Mouse (Mus musculus) C2C12 (cell line): ENCODE results near the gene Taf9b.

ENCODE experiments used
- CEBPB ChIP-seq: IDR thresholded peaks from one replicate; pipeline ENCODE4 v1.6.1; 2011; ENCODE audit warnings: low read depth, mild to moderate bottlenecking, control low read depth, moderate library complexity
- CTCF ChIP-seq: IDR thresholded peaks from one replicate; pipeline ENCODE4 v1.5.1; 2011; ENCODE audit not compliant: control insufficient read depth, insufficient read depth, insufficient read length
- MAX ChIP-seq: IDR thresholded peaks from one replicate; pipeline ENCODE4 v1.6.1; 2011; ENCODE audit warnings: mild to moderate bottlenecking, control low read depth
- MYOD1 ChIP-seq: IDR thresholded peaks from one replicate; pipeline ENCODE4 v1.6.1; 2011; ENCODE audit warnings: low read depth; ENCODE audit not compliant: control insufficient read depth, insufficient read length
- MYOG ChIP-seq: IDR thresholded peaks from one replicate; pipeline ENCODE4 v1.6.1; 2011; ENCODE audit not compliant: control insufficient read depth, insufficient read length; ENCODE audit errors: extremely low read depth
- USF1 ChIP-seq: IDR thresholded peaks from one replicate; pipeline ENCODE4 v1.6.1; 2011; ENCODE audit warnings: low read depth, mild to moderate bottlenecking, control low read depth, moderate library complexity

- TF ChIP-seq CEBPB (no peak), CTCF (no peak), MAX (no peak), USF1 (no peak), MYOG (no peak), MYOD1 (no peak)
Measured at GRCm38 (mm10) chrX:106198904-106199303, 22.1 kb downstream of the Taf9b start.
